Comparison of ENCODE assay signal across 9 mouse cellular contexts in genomic region chr2:152114057-152114975, GRCm38 (mm10). TPM values are rescaled to one million over a fixed set of nuclear protein-coding genes. Genes with fewer than 3 reads are reported as not detected.
DNase-seq lines count a peak whose midpoint lies in the region; ATAC-seq and TF ChIP-seq lines count a peak whose summit lies in the region.
"Had no signal": no experiment of that assay in that cellular context is flagged by ENCODE, and none has a peak within 500 bp of the region (broad histone marks: within the 10 kb centered on the region; RNA-seq: fewer than 3 reads in every experiment).

No protein-coding gene starts in this region.

- TF ChIP-seq CTCF in lung, embryonic 14.5 days (IDR thresholded peaks at IDR 0.05; ENCODE audit: low read depth): no peak

- no peaks in the 10 kb centered on the region for H3K9me3 ChIP-seq in lung, embryonic 14.5 days (ENCODE audit: low read depth, low read length)
- no peaks in the 10 kb centered on the region for H3K9me3 ChIP-seq in forebrain, embryonic 15.5 days
- H3K9me3 ChIP-seq in limb, embryonic 14.5 days (ENCODE audit: control insufficient read depth, low read length): no peaks in the 10 kb centered on the region

- no peaks in the 10 kb centered on the region for H3K36me3 ChIP-seq in lung, embryonic 14.5 days (ENCODE audit: insufficient read depth)
- no peaks in the 10 kb centered on the region for H3K36me3 ChIP-seq in forebrain, embryonic 15.5 days
- H3K36me3 ChIP-seq in limb, embryonic 14.5 days (ENCODE audit: control insufficient read depth, insufficient read depth, low read length): no peaks in the 10 kb centered on the region; the same call in 1 of the 2 replicates

- H3K4me1 ChIP-seq in lung, embryonic 14.5 days (ENCODE audit: insufficient read depth): no peaks in the 10 kb centered on the region
- peaks cover 15% of the 10 kb centered on the region for H3K4me1 ChIP-seq in forebrain, embryonic 15.5 days
- H3K4me1 ChIP-seq in limb, embryonic 14.5 days (ENCODE audit: control insufficient read depth, insufficient read depth, low read length): peaks cover 14% of the 10 kb centered on the region

- peak; percentile 45; the same call in 1 of the 2 replicates for ATAC-seq in lung, embryonic 14.5 days (ENCODE audit: insufficient read depth)
- ATAC-seq in forebrain, embryonic 15.5 days (replicated peaks): 0 out of 2 replicates have a peak, but pooled peaks have one; percentile 23
- ATAC-seq in limb, embryonic 14.5 days (ENCODE audit: low FRiP score, low read depth): peak; percentile 50; the same call in 1 of the 2 replicates

- H3K4me2 ChIP-seq in lung, embryonic 14.5 days: peak overlapping the region; percentile 53
- H3K4me2 ChIP-seq in forebrain, embryonic 15.5 days (replicated peaks): peak overlapping the region; percentile 54
- H3K4me2 ChIP-seq in limb, embryonic 14.5 days (replicated peaks; ENCODE audit: low read depth, low read length, severe bottlenecking): peak overlapping the region; percentile 43

- no peak overlapping the region for H3K27ac ChIP-seq in lung, embryonic 14.5 days (ENCODE audit: low read depth)
- H3K27ac ChIP-seq in forebrain, embryonic 15.5 days (replicated peaks): no peak overlapping the region
- H3K27ac ChIP-seq in limb, embryonic 14.5 days (replicated peaks; ENCODE audit: low read depth, low read length): no peak overlapping the region

- no peak for TF ChIP-seq POLR2A in limb, embryonic 14.5 days (IDR thresholded peaks at IDR 0.05; ENCODE audit: borderline replicate concordance, extremely low read depth, insufficient read depth, insufficient read length)

- H3K27me3 ChIP-seq in lung, embryonic 14.5 days (ENCODE audit: insufficient read depth, low read length): peaks cover 7% of the 10 kb centered on the region
- no peaks in the 10 kb centered on the region for H3K27me3 ChIP-seq in forebrain, embryonic 15.5 days
- H3K27me3 ChIP-seq in limb, embryonic 14.5 days (ENCODE audit: control insufficient read depth, insufficient read depth, low read length): no peaks in the 10 kb centered on the region

- peak; percentile 40 for DNase-seq in lung, embryonic 14.5 days
- no peak for DNase-seq in lung, postnatal 14 days
- peak; percentile 45 for DNase-seq in limb, embryonic 14.5 days (ENCODE audit: low spot score)
- peak; percentile 55 for DNase-seq in retina, embryonic 14.5 days (ENCODE audit: low spot score)
- DNase-seq in layer of hippocampus, postnatal 25 days (ENCODE audit: extremely low spot score in 1 of 2, low spot score in 1 of 2): no peak
- DNase-seq in thymus, postnatal 0 days (ENCODE audit: low spot score): no peak
- no peak for DNase-seq in left cerebral cortex, adult 8-10 months (ENCODE audit: low spot score in 2 of 2)

- H3K9ac ChIP-seq in lung, embryonic 14.5 days: no peak overlapping the region
- H3K9ac ChIP-seq in forebrain, embryonic 15.5 days (replicated peaks): peak overlapping the region; percentile 36
- peak overlapping the region; percentile 45 for H3K9ac ChIP-seq in limb, embryonic 14.5 days (ENCODE audit: low read depth, low read length, severe bottlenecking)

- 15% methylated on average over 34 of the region's 36 CpGs for WGBS in lung, embryonic 14.5 days
- 12% methylated on average over 35 of the region's 36 CpGs for WGBS in forebrain, embryonic 15.5 days
- WGBS in limb, embryonic 14.5 days: 14% methylated on average over 34 of the region's 36 CpGs

- no peak overlapping the region for H3K4me3 ChIP-seq in lung, embryonic 14.5 days (ENCODE audit: low read depth, low read length)
- peak overlapping the region; percentile 27 for H3K4me3 ChIP-seq in forebrain, embryonic 15.5 days
- peak overlapping the region; percentile 10; the same call in 1 of the 2 replicates for H3K4me3 ChIP-seq in limb, embryonic 14.5 days (replicated peaks; ENCODE audit: low read length)

RNA-seq across cellular contexts. Expression of gene Srxn1, which starts 9.0 kb away (rescaled TPM):
- polyA plus RNA-seq in lung, embryonic 14.5 days (2014; fragmentation: Nextera tagmentation; extraction: Ambion mirVana): 5.6 and 6.6 TPM in 2 replicates
- 11.1 and 13.0 TPM in 2 replicates for polyA plus RNA-seq in forebrain, embryonic 15.5 days (2015; fragmentation: Nextera tagmentation; extraction: Ambion mirVana)
- polyA plus RNA-seq in limb, embryonic 14.5 days (2012; rRNA removed): 11.2 and 13.0 TPM in 2 replicates
- 9.1 and 9.5 TPM in 2 replicates for polyA plus RNA-seq in limb, embryonic 14.5 days (2014; fragmentation: Nextera tagmentation; extraction: Ambion mirVana)
- 10 to 100 TPM; 67.2 to 75.2 TPM for total RNA-seq in layer of hippocampus, postnatal 25 days (2021)
- 23.2 and 23.6 TPM in 2 replicates for polyA plus RNA-seq in thymus, postnatal 0 days (2015; fragmentation: Nextera tagmentation; extraction: Ambion mirVana)
- 100 to 1,000 TPM in 1 of 4 experiments, 10 to 100 TPM in 3; 84.6 to 103 (median 91.5) TPM for total RNA-seq in left cerebral cortex, adult 8-10 months (2022)

RNA-seq across cellular contexts. Expression of gene Tcf15, which starts 29.0 kb away (rescaled TPM):
- 9.9 and 11.0 TPM in 2 replicates for polyA plus RNA-seq in lung, embryonic 14.5 days (2014; fragmentation: Nextera tagmentation; extraction: Ambion mirVana)
- 1.8 and 2.2 TPM in 2 replicates for polyA plus RNA-seq in forebrain, embryonic 15.5 days (2015; fragmentation: Nextera tagmentation; extraction: Ambion mirVana)
- polyA plus RNA-seq in limb, embryonic 14.5 days (2012; rRNA removed): 9.4 and 12.2 TPM in 2 replicates
- 11.0 and 11.8 TPM in 2 replicates for polyA plus RNA-seq in limb, embryonic 14.5 days (2014; fragmentation: Nextera tagmentation; extraction: Ambion mirVana)
- 1 to 10 TPM; 4.3 to 4.7 TPM for total RNA-seq in layer of hippocampus, postnatal 25 days (2021)
- 2.1 TPM in 2 replicates for polyA plus RNA-seq in thymus, postnatal 0 days (2015; fragmentation: Nextera tagmentation; extraction: Ambion mirVana)
- 1 to 10 TPM in 2 of 4 experiments, under 1 TPM in 2; 0.91 to 1.5 (median 1.0) TPM for total RNA-seq in left cerebral cortex, adult 8-10 months (2022)
- total RNA-seq: liver, adult 2 months had no signal
- polyA plus RNA-seq: liver, adult 2 months had no signal

RNA-seq across cellular contexts. Expression of gene Scrt2, which starts 33.0 kb away (rescaled TPM):
- polyA plus RNA-seq in lung, embryonic 14.5 days (2014; fragmentation: Nextera tagmentation; extraction: Ambion mirVana): not detected in 2 replicates
- polyA plus RNA-seq in forebrain, embryonic 15.5 days (2015; fragmentation: Nextera tagmentation; extraction: Ambion mirVana): 20.9 and 22.9 TPM in 2 replicates
- polyA plus RNA-seq in limb, embryonic 14.5 days (2012; rRNA removed): 0.08 and 0.36 TPM in 2 replicates
- not detected in 2 replicates for polyA plus RNA-seq in limb, embryonic 14.5 days (2014; fragmentation: Nextera tagmentation; extraction: Ambion mirVana)
- 10 to 100 TPM; 21.1 to 23.1 TPM for total RNA-seq in layer of hippocampus, postnatal 25 days (2021)
- polyA plus RNA-seq in thymus, postnatal 0 days (2015; fragmentation: Nextera tagmentation; extraction: Ambion mirVana): 0.08 TPM in 1 of 2 replicates, not detected in the other
- 10 to 100 TPM; 17.9 to 22.5 (median 20.4) TPM for total RNA-seq in left cerebral cortex, adult 8-10 months (2022)
- total RNA-seq: liver, adult 2 months had no signal
- polyA plus RNA-seq: liver, adult 2 months had no signal

Comparison
In these comparisons a context has a peak if more than half of its experiments do, and no peak if none do; other contexts are left out.
1. DNase-seq: peak in lung, embryonic 14.5 days (single experiment), limb, embryonic 14.5 days (single experiment) and retina, embryonic 14.5 days (single experiment); none in lung, postnatal 14 days (single experiment), layer of hippocampus, postnatal 25 days (0 of 2), thymus, postnatal 0 days (single experiment) and left cerebral cortex, adult 8-10 months (0 of 2).
2. RNA of gene Scrt2, which starts 33.0 kb away (polyA plus RNA-seq): 20.9 to 22.9 TPM in forebrain, embryonic 15.5 days; 0.08 to 0.36 TPM in limb, embryonic 14.5 days, 0.08 TPM in thymus, postnatal 0 days and not detected in lung, embryonic 14.5 days; every median in the first group is over 10 times any median in the second.
3. Peak in every context shown above with its lines, with median percentiles within 50 percentile points of each other: ATAC-seq and H3K4me2 ChIP-seq.